Mouse (Mus musculus) kidney, adult 2 months (tissue): ENCODE results near the gene Bbs10. TPM values are rescaled to one million over a fixed set of nuclear protein-coding genes. Genes with fewer than 3 reads are reported as not detected.

Source experiments
- DNase-seq: peaks from one replicate; pipeline ENCODE4 v3.0.0; 2021
- H3K27ac ChIP-seq: fragments of 200-500 bp; 2 replicates; pipeline ENCODE4 v1.5.1; 2012; ENCODE audit warnings: low read depth, low read length, control low read depth, inconsistent platforms; ENCODE audit not compliant: insufficient read depth
- H3K27me3 ChIP-seq: fragments of 200-500 bp; replicated peaks from 2 replicates; pipeline ENCODE4 v1.6.1; 2012; ENCODE audit warnings: mild to moderate bottlenecking, moderate library complexity, low read length, inconsistent platforms; ENCODE audit not compliant: control insufficient read depth, insufficient read depth
- H3K36me3 ChIP-seq: fragments of 200-500 bp; 2 replicates; pipeline ENCODE4 v1.6.1; 2012; ENCODE audit warnings: mild to moderate bottlenecking, moderate library complexity, low read length, inconsistent platforms; ENCODE audit not compliant: control insufficient read depth, insufficient read depth
- H3K4me1 ChIP-seq: fragments of 200-500 bp; 2 replicates; pipeline ENCODE4 v1.6.1; 2011; ENCODE audit warnings: low read length; ENCODE audit not compliant: control insufficient read depth, insufficient read depth
- H3K4me3 ChIP-seq: fragments of 200-500 bp; 2 replicates; pipeline ENCODE4 v1.5.1; 2011; ENCODE audit warnings: mild to moderate bottlenecking, low read depth, low read length, control low read depth; ENCODE audit not compliant: insufficient read depth
- CTCF ChIP-seq: fragments of 200-500 bp; conservative IDR thresholded peaks from 2 replicates; pipeline ENCODE4 v1.5.1; 2011; ENCODE audit warnings: low read depth, mild to moderate bottlenecking, control low read depth, low read length, moderate library complexity, mixed read lengths; ENCODE audit not compliant: insufficient read depth, insufficient read length
- POLR2A ChIP-seq: fragments of 200-500 bp; IDR thresholded peaks from one replicate; pipeline ENCODE4 v1.6.1; 2011; ENCODE audit warnings: low read depth, low read length, control low read depth
- WGBS: fragments of 180-500 bp; shearing (Covaris S2); methylation state at CpG from one replicate; pipeline ENCODE4 v1.1.7; 2018; 5-methylcytosine and 5-hydroxymethylcytosine counted together
- polyA plus RNA-seq: library from polyadenylated mRNA; depleted of rRNA; stranded (reverse); fragments of >200 nt; gene quantifications from 2 replicates; pipeline ENCODE4 v1.2.3, GENCODE M21; 2012

Gene Bbs10
- polyA plus RNA-seq, 1 experiment, result 1.7 TPM

DNA sequence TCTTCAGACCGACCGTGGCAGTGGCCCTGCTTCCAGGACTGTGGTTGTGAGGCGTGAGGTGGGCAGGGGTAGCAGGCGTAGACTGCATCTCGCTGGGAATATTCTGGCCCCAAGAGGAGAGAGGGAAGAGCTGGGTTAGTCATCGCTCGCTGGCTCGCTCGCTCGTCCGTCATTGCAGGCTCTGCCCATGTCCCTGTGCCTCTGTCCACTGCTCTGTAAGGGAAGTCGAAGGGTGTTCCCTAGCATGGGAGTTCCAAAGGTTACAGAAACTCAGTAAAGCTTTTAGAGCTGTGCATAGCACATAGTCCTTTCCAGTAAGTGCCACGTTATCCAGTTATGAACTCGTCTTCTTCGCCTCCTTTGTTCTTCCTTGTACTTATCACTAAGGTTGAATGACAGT lies 26.8 kb upstream of the Bbs10 start:
- peak; percentile 25 for DNase-seq
- Histone ChIP-seq H3K4me1 (no peaks in the 10 kb centered on the region), H3K36me3 (peaks cover 18% of the 10 kb centered on the region), H3K27ac (no peak overlapping the region), H3K4me3 (no peak overlapping the region), H3K27me3 (no peaks in the 10 kb centered on the region)
- 64% methylated on average over 15 of the region's 15 CpGs for WGBS
- TF ChIP-seq POLR2A, result no peak
- no peak for TF ChIP-seq CTCF

DNA sequence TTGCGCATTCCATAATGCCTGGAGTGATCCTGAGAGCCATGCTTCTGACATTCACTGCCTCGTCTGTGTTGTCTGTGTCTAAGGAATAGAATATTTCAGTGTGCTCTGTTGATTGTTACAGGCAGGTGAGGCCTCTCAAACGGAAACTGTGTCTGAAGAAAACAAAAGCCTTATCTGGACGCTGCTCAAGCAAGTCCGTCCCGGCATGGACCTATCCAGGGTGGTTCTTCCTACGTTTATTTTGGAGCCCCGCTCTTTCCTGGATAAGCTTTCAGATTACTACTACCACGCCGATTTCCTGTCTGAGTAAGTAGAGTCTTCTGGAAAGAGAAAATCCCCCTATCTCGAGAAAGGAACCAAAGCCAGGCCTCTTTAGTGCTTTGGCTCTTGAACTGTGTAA lies 25.6 kb upstream of the Bbs10 start:
- H3K27ac ChIP-seq, result no peak overlapping the region
- 73% methylated on average over 11 of the region's 11 CpGs for WGBS
- DNase-seq, result peak; percentile 20
- no peak for TF ChIP-seq POLR2A
- TF ChIP-seq CTCF, result no peak
- H3K36me3 ChIP-seq, result peaks cover 15% of the 10 kb centered on the region
- H3K4me3 ChIP-seq, result no peak overlapping the region
- H3K27me3 ChIP-seq, result no peaks in the 10 kb centered on the region
- H3K4me1 ChIP-seq, result no peaks in the 10 kb centered on the region

DNA sequence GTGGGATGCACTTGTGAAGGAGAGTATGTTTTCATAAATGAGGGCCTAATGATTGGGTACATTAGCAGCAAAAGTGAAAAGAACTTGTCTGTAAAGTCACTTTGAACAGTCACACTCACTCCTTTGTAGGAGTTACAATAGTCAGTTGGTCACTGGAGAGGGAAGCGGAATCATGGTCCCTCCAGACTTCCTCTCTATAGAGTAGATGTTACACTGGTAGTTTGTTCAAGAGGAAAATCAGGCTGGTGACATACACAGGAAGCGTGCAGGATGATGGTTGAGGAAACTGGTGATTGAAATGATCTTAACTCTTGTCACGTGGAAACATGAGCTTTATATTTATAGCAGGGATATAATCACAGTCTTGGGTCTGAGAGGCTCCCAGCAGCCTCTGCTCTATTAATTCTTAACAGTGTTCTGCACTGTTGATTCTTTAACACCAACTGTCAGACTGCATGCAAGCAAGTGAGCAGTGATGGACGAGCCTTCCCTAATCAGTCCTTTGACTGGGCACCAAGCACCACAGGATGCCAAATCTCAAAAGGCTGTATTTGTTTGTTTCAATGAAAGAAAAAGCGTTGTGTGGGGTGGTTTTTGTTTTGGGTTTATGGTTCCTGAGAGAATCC lies 24.9 kb upstream of the Bbs10 start:
- no peaks in the 10 kb centered on the region for H3K27me3 ChIP-seq
- 58% methylated on average over 5 of the region's 5 CpGs for WGBS
- H3K4me1 ChIP-seq, result no peaks in the 10 kb centered on the region
- peaks cover 15% of the 10 kb centered on the region for H3K36me3 ChIP-seq
- DNase-seq, result no peak
- TF ChIP-seq POLR2A (no peak), CTCF (no peak)
- no peak overlapping the region for H3K27ac ChIP-seq
- no peak overlapping the region for H3K4me3 ChIP-seq

- Histone ChIP-seq H3K4me3 (no peak overlapping the region), H3K4me1 (no peaks in the 10 kb centered on the region), H3K27me3 (no peaks in the 10 kb centered on the region), H3K36me3 (peaks cover 14% of the 10 kb centered on the region), H3K27ac (no peak overlapping the region)
- TF ChIP-seq CTCF (no peak), POLR2A (no peak)
- WGBS, result 95% methylated on average over 2 of the region's 2 CpGs
- no peak for DNase-seq
Observed at GRCm38 (mm10) chr10:111275822-111276221, 22.7 kb upstream of the Bbs10 start.

GRCm38 (mm10) chr10:111297631-111298030 lies 848 bp upstream of the Bbs10 start:
- no peak overlapping the region for H3K4me3 ChIP-seq
- H3K4me1 ChIP-seq, result peaks cover 3% of the 10 kb centered on the region; the same call in 1 of the 2 replicates
- 0 out of 2 replicates have a peak, but pooled peaks cover 1% of the 10 kb centered on the region for H3K36me3 ChIP-seq
- H3K27me3 ChIP-seq, result no peaks in the 10 kb centered on the region
- TF ChIP-seq POLR2A, result no peak
- no peak for TF ChIP-seq CTCF
- 39% methylated on average over 6 of the region's 6 CpGs for WGBS
- no peak for DNase-seq
- no peak overlapping the region for H3K27ac ChIP-seq

GRCm38 (mm10) chr10:111299591-111299990 lies 1.1 kb downstream of the Bbs10 start:
- Histone ChIP-seq H3K36me3 (no peaks in the 10 kb centered on the region), H3K27me3 (no peaks in the 10 kb centered on the region), H3K4me3 (no peak overlapping the region), H3K4me1 (peaks cover 3% of the 10 kb centered on the region; the same call in 1 of the 2 replicates), H3K27ac (no peak overlapping the region)
- 76% methylated on average over 6 of the region's 6 CpGs for WGBS
- TF ChIP-seq POLR2A (no peak), CTCF (no peak)
- DNase-seq, result no peak

DNA sequence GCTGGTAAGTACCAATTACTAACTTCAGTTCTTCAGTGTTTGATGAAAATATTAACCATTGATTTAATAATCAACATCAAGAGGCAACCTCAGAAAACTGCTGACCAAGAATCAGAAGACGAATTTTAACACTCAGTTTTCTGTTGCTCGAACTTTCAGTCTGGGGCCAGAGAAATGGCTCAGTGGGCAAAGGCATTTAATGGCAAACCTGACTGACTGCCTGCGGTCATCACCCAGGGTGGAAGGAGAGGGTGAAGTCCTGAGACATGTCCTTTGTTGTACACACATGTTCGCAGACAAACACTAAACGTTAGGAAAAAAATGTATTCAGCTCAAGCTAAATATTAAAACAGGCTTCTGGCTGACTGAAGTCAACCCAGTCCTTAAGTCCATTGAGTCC lies 2.6 kb downstream of the Bbs10 start:
- DNase-seq, result peak; percentile 64
- no peaks in the 10 kb centered on the region for H3K36me3 ChIP-seq
- H3K4me3 ChIP-seq, result no peak overlapping the region
- no peak overlapping the region; the same call in 1 of the 2 replicates for H3K27ac ChIP-seq
- H3K27me3 ChIP-seq, result no peaks in the 10 kb centered on the region
- H3K4me1 ChIP-seq, result peaks cover 3% of the 10 kb centered on the region; the same call in 1 of the 2 replicates
- 65% methylated on average over 5 of the region's 5 CpGs for WGBS
- TF ChIP-seq POLR2A (no peak), CTCF (no peak)
